Mouse (Mus musculus): ENCODE results near the gene Serpini2.
"Not testable (repeated sequence)": the region's sequence is repeated elsewhere in the genome, so short reads cannot be mapped to it uniquely, and the experiment has no call there.

Gene Serpini2

GRCm38 (mm10) chr3:75269978-75270377 lies at the start of gene Serpini2:
Serpini2 (minus strand) TSS chr3:75270078.
- no peak for DNase-seq (ENCODE audit: low spot score in 2 of 2)

- no peak for DNase-seq (ENCODE audit: low spot score in 2 of 2)
These were observed 39.0 kb upstream of the Serpini2 start for GRCm38 (mm10) chr3:75308861-75309260.

GRCm38 (mm10) chr3:75308228-75308627 lies 38.4 kb upstream of the Serpini2 start:
- DNase-seq (ENCODE audit: low spot score in 2 of 2): no peak

- DNase-seq (ENCODE audit: low spot score in 2 of 2): no peak
These were observed 35.7 kb upstream of the Serpini2 start for GRCm38 (mm10) chr3:75305584-75305983.

- DNase-seq (ENCODE audit: low spot score in 2 of 2): no peak
These were observed 34.7 kb upstream of the Serpini2 start for GRCm38 (mm10) chr3:75304621-75305020.

- DNase-seq (ENCODE audit: low spot score in 2 of 2): no peak
These were observed 31.2 kb upstream of the Serpini2 start for GRCm38 (mm10) chr3:75301072-75301471.

GRCm38 (mm10) chr3:75299464-75299863 lies 29.6 kb upstream of the Serpini2 start:
- DNase-seq (ENCODE audit: low spot score in 2 of 2): not testable (repeated sequence)

GRCm38 (mm10) chr3:75297758-75298111 lies 27.9 kb upstream of the Serpini2 start:
- no peak for DNase-seq (ENCODE audit: low spot score in 2 of 2)

GRCm38 (mm10) chr3:75297026-75297757 lies 27.3 kb upstream of the Serpini2 start:
- no peak for DNase-seq (ENCODE audit: low spot score in 2 of 2)

GRCm38 (mm10) chr3:75293243-75293642 lies 23.4 kb upstream of the Serpini2 start:
- no peak for DNase-seq (ENCODE audit: low spot score in 2 of 2)

GRCm38 (mm10) chr3:75277455-75277854 lies 7.6 kb upstream of the Serpini2 start:
- no peak for DNase-seq (ENCODE audit: low spot score in 2 of 2)

- DNase-seq (ENCODE audit: low spot score in 2 of 2): no peak
These were observed 6.6 kb upstream of the Serpini2 start for GRCm38 (mm10) chr3:75276522-75276921.

- DNase-seq (ENCODE audit: low spot score in 2 of 2): no peak
These were observed 5.2 kb upstream of the Serpini2 start for GRCm38 (mm10) chr3:75275127-75275526.

GRCm38 (mm10) chr3:75259356-75259755 lies 10.5 kb downstream of the Serpini2 start:
- DNase-seq (ENCODE audit: low spot score in 2 of 2): no peak

- DNase-seq (ENCODE audit: low spot score in 2 of 2): no peak
These were observed 50.2 kb downstream of the Serpini2 start for GRCm38 (mm10) chr3:75219694-75220093.

- DNase-seq (ENCODE audit: low spot score in 2 of 2): peak; percentile 5 to 14
These were observed 50.7 kb downstream of the Serpini2 start for GRCm38 (mm10) chr3:75219211-75219610.

GRCm38 (mm10) chr3:75202808-75203503 lies 66.9 kb downstream of the Serpini2 start:
- peak; percentile 4 to 16 for DNase-seq (ENCODE audit: low spot score in 2 of 2)

Measured in spleen, postnatal 36 days (tissue).